Mouse (Mus musculus) embryo, embryonic 10 days (tissue): ENCODE data around the gene Adam1a.

ENCODE experiments used
- DNase-seq: peaks from one replicate; pipeline ENCODE4 v3.0.0-alpha.2; 2015; ENCODE audit warnings: low spot score

The Adam1a gene

GRCm38 (mm10) chr5:121500719-121501118 lies 44.6 kb downstream of the Adam1a start:
- DNase-seq: no peak

GRCm38 (mm10) chr5:121493305-121493704 lies 52.0 kb downstream of the Adam1a start:
- DNase-seq: no peak

GRCm38 (mm10) chr5:121484801-121485200 lies 60.5 kb downstream of the Adam1a start:
- no peak for DNase-seq

GRCm38 (mm10) chr5:121477680-121478079 lies 67.6 kb downstream of the Adam1a start:
- DNase-seq: peak; percentile 77

GRCm38 (mm10) chr5:121476040-121476439 lies 69.2 kb downstream of the Adam1a start:
- no peak for DNase-seq

DNA sequence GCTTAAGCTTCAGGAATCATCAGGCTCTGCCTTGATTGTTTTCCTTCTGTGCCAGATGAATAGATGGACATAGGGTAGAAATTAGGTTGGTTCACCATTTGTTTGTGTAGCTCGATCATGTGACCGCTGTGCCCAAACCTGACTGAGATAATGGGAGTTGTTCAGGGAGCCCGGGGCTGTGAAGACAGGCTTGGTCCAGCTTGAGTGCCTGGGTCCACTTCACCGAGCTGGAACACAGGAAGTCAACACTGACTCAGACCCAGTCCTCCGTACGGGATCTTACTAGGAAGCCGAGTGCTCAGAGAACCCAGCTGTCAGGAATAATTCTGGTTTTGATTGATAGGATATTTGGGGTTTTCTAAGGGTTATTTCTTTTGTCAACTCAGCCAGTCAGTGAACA lies 70.7 kb downstream of the Adam1a start:
- DNase-seq: no peak

DNA sequence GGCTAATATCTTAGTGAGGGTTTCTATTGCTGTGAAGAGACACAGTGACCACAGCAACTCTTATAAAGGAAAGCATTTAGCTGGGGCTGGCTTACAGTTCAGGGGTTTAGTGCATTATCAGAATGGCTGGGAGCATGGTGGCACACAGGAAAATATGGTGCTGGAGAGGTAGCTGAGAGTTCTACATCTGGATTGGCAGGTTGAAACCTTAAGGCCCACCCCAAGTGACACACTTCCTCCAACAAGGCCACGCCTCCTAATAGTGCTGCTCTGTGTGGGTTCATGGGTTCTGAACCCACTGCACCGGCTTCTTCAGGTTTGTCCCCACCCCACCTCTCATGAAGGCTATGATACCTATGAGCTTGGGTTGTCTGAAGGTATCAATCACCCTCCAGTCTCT lies 72.9 kb downstream of the Adam1a start:
- no peak for DNase-seq

DNA sequence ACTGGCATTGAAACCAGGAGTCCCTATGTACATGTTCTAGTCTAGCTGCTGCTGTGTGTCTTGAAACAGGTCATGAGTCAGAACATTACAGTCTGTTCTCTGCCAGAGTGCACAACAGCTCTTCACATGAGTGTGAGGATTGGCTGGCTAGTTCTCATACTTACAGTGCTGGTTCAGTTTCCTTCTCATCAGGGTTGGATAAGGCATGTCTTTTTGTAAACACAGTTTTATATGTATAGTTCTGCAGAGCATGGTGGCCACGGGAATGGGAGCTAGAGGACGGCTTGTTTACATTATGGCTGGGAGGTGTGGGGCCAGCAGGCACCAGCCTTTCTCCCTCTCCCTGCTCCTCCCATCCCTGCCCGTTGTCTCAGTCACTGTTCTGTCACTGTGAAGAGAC lies 75.7 kb downstream of the Adam1a start:
- no peak for DNase-seq
